Mouse (Mus musculus): ENCODE results near the gene Calm3.

GRCm38 (mm10) chr7:16907842-16908241, 16.1 kb downstream of the Calm3 start:
- TF ChIP-seq ETS1 (conservative IDR thresholded peaks at IDR 0.05; ENCODE audit: low read depth, low read length): no peak
- TF ChIP-seq MXI1 (IDR thresholded peaks at IDR 0.05; ENCODE audit: low read depth, low read length): no peak; the same call in 1 of the 2 replicates
- TF ChIP-seq CHD2 (IDR thresholded peaks at IDR 0.05; ENCODE audit: low read length): no peak
- TF ChIP-seq MYC (IDR thresholded peaks at IDR 0.05; ENCODE audit: low read depth, low read length): no peak
- no peak for TF ChIP-seq CTCF (conservative IDR thresholded peaks at IDR 0.05 in 1 of 2, IDR thresholded peaks at IDR 0.05 in 1 of 2; ENCODE audit: low read depth in 2 of 2, low read length in 2 of 2)
- TF ChIP-seq CHD1 (IDR thresholded peaks at IDR 0.05; ENCODE audit: low read depth, low read length): no peak
- no peak for TF ChIP-seq POLR2A (IDR thresholded peaks at IDR 0.05; ENCODE audit: low read depth, low read length)
- TF ChIP-seq ZKSCAN1 (IDR thresholded peaks at IDR 0.05; ENCODE audit: borderline replicate concordance, low read depth, low read length): no peak
- TF ChIP-seq EP300 (IDR thresholded peaks at IDR 0.05; ENCODE audit: low read length): no peak
- no peak for TF ChIP-seq RAD21 (IDR thresholded peaks at IDR 0.05; ENCODE audit: low read depth, low read length)
- no peak for TF ChIP-seq HCFC1 (IDR thresholded peaks at IDR 0.05; ENCODE audit: low read depth, low read length)
- no peak for TF ChIP-seq TCF12 (IDR thresholded peaks at IDR 0.05; ENCODE audit: low read depth, low read length)

All from CH12.LX (cell line).